Mouse (Mus musculus): ENCODE results near the gene D8Ertd738e.

The D8Ertd738e gene

GRCm38 (mm10) chr8:84202938-84203917, 46.3 kb downstream of the D8Ertd738e start:
- peak; percentile 43 to 45 for DNase-seq (ENCODE audit: low spot score in 2 of 2)

GRCm38 (mm10) chr8:84202466-84202865, 47.1 kb downstream of the D8Ertd738e start:
- DNase-seq (ENCODE audit: low spot score in 2 of 2): no peak

- DNase-seq (ENCODE audit: low spot score in 2 of 2): no peak
These were observed 47.8 kb downstream of the D8Ertd738e start for GRCm38 (mm10) chr8:84201545-84202245.

GRCm38 (mm10) chr8:84200652-84201544, 48.6 kb downstream of the D8Ertd738e start:
- DNase-seq (ENCODE audit: low spot score in 2 of 2): peak in 1 of 2 experiments; percentile 41

- no peak for DNase-seq (ENCODE audit: low spot score in 2 of 2)
These were observed 49.4 kb downstream of the D8Ertd738e start for GRCm38 (mm10) chr8:84200126-84200555.

GRCm38 (mm10) chr8:84199348-84200125, 50.0 kb downstream of the D8Ertd738e start:
- DNase-seq (ENCODE audit: low spot score in 2 of 2): no peak

GRCm38 (mm10) chr8:84198871-84199270, 50.6 kb downstream of the D8Ertd738e start:
- no peak for DNase-seq (ENCODE audit: low spot score in 2 of 2)

GRCm38 (mm10) chr8:84197922-84198774, 51.4 kb downstream of the D8Ertd738e start:
- peak; percentile 72 to 84 for DNase-seq (ENCODE audit: low spot score in 2 of 2)

GRCm38 (mm10) chr8:84197141-84197921, 52.2 kb downstream of the D8Ertd738e start:
- DNase-seq (ENCODE audit: low spot score in 2 of 2): peak in 1 of 2 experiments; percentile 38
